Mouse (Mus musculus): ENCODE measurements around the gene Phkg1. TPM values are rescaled to one million over a fixed set of nuclear protein-coding genes. Genes with fewer than 3 reads are reported as not detected.

The Phkg1 gene
- polyA plus RNA-seq, 1 experiment = 3.7 TPM

DNA sequence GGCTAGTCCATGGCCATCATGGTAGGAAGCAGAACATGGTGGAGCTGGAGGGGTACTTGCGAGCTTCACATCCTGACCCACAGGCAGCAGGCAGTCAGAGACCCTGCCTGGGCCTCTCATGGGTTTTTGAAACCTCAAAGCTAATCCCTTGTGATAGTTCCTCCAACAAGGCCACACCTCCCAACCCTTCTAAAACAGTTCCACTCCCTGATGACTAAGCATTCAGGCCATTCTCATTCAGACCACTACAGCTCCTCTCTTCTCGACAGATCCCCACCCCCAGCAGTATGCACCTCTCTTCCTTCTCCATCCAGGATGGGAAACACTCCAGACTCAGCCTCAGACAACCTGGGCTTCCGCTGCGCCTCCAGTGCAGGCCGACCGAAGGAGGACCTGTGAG lies 36.0 kb downstream of the Phkg1 start:
- DNase-seq = no peak
- Histone ChIP-seq H3K4me1 (ENCODE audit: control insufficient read depth, insufficient read depth, low read length) (no peaks in the 10 kb centered on the region), H3K27me3 (replicated peaks; ENCODE audit: control insufficient read depth, insufficient read depth, low read length) (no peaks in the 10 kb centered on the region), H3K36me3 (ENCODE audit: control insufficient read depth, insufficient read depth, low read length) (no peaks in the 10 kb centered on the region), H3K4me3 (ENCODE audit: insufficient read depth, low read depth, low read length) (no peak overlapping the region), H3K27ac (ENCODE audit: insufficient read depth, low read depth, low read length) (no peak overlapping the region)
- WGBS = 96% methylated on average over 6 of the region's 6 CpGs
- TF ChIP-seq POLR2A (IDR thresholded peaks at IDR 0.05; ENCODE audit: low read depth, low read length) (no peak), CTCF (conservative IDR thresholded peaks at IDR 0.05; ENCODE audit: insufficient read depth, insufficient read length, low read depth, low read length) (no peak)

DNA sequence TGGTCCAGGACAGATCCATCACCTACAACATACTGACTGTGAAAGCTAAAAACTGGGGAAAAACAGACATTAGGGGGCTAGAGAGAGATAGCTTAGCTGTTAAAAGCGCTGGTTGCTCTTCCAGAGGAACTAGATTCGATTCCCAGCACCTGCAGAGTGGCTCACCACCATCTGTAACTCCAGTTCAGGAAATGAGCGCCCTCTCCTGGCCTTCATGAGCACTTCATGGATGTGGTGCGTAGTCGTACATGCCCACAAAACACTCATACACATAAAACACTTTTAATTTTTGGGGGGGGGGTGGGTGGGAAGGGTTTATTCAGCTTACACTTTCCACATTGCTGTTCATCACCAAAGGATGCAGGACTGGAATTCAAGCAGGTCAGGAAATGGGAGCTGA lies 41.9 kb downstream of the Phkg1 start:
- no peak for DNase-seq
- Histone ChIP-seq H3K27me3 (replicated peaks; ENCODE audit: control insufficient read depth, insufficient read depth, low read length) (no peaks in the 10 kb centered on the region), H3K36me3 (ENCODE audit: control insufficient read depth, insufficient read depth, low read length) (no peaks in the 10 kb centered on the region), H3K27ac (ENCODE audit: insufficient read depth, low read depth, low read length) (no peak overlapping the region), H3K4me3 (ENCODE audit: insufficient read depth, low read depth, low read length) (no peak overlapping the region), H3K4me1 (ENCODE audit: control insufficient read depth, insufficient read depth, low read length) (no peaks in the 10 kb centered on the region)
- WGBS = 90% methylated on average over 5 of the region's 5 CpGs
- TF ChIP-seq CTCF (conservative IDR thresholded peaks at IDR 0.05; ENCODE audit: insufficient read depth, insufficient read length, low read depth, low read length) = no peak
- TF ChIP-seq POLR2A (IDR thresholded peaks at IDR 0.05; ENCODE audit: low read depth, low read length) = no peak

DNA sequence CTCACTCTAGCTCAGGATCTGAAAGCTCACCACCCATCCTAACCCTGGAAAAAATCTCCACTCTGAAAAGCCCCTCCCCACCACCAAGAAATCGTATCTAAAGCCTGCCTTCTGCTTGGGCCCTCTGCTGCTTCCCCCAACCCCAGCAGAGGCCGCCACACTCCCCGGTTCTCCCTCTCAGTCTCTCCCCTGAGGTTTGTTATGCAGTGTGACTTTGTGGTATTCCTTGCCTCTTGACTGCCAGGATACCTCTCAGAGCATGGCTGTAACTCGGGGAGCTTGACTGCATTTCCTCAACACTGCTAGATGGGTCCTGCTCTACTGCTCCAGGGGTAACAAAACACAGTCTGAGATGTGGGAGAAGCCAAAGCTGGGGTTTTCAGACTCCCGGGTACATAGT lies 43.2 kb downstream of the Phkg1 start:
- TF ChIP-seq CTCF (conservative IDR thresholded peaks at IDR 0.05; ENCODE audit: insufficient read depth, insufficient read length, low read depth, low read length) (no peak; the same call in 1 of the 2 replicates), POLR2A (IDR thresholded peaks at IDR 0.05; ENCODE audit: low read depth, low read length) (no peak)
- H3K27me3 ChIP-seq (replicated peaks; ENCODE audit: control insufficient read depth, insufficient read depth, low read length) = no peaks in the 10 kb centered on the region
- H3K4me1 ChIP-seq (ENCODE audit: control insufficient read depth, insufficient read depth, low read length) = no peaks in the 10 kb centered on the region
- H3K36me3 ChIP-seq (ENCODE audit: control insufficient read depth, insufficient read depth, low read length) = no peaks in the 10 kb centered on the region
- DNase-seq = peak; percentile 13
- no peak overlapping the region for H3K4me3 ChIP-seq (ENCODE audit: insufficient read depth, low read depth, low read length)
- H3K27ac ChIP-seq (ENCODE audit: insufficient read depth, low read depth, low read length) = no peak overlapping the region; the same call in 1 of the 2 replicates
- WGBS = 40% methylated on average over 5 of the region's 5 CpGs

DNA sequence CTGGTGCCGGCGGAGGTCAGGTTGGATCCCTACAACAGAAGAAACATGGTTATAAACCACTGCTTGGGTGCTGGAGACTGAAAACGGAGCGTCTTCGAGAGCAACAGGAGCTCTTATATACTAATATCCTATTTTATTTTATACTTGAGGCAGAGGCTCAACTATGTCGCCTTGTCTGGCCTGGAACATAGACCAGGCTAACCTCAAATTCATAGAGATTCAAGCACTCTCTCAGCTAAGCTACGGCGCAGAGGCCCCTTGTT lies 50.9 kb downstream of the Phkg1 start:
- Histone ChIP-seq H3K4me3 (ENCODE audit: insufficient read depth, low read depth, low read length) (peak overlapping the region; percentile 56; the same call in 1 of the 2 replicates), H3K27ac (ENCODE audit: insufficient read depth, low read depth, low read length) (no peak overlapping the region), H3K27me3 (replicated peaks; ENCODE audit: control insufficient read depth, insufficient read depth, low read length) (no peaks in the 10 kb centered on the region), H3K36me3 (ENCODE audit: control insufficient read depth, insufficient read depth, low read length) (no peaks in the 10 kb centered on the region; the same call in 1 of the 2 replicates), H3K4me1 (ENCODE audit: control insufficient read depth, insufficient read depth, low read length) (no peaks in the 10 kb centered on the region)
- DNase-seq = peak; percentile 10
- TF ChIP-seq POLR2A (IDR thresholded peaks at IDR 0.05; ENCODE audit: low read depth, low read length) (no peak), CTCF (conservative IDR thresholded peaks at IDR 0.05; ENCODE audit: insufficient read depth, insufficient read length, low read depth, low read length) (no peak)
- WGBS = 27% methylated on average over 8 of the region's 8 CpGs

DNA sequence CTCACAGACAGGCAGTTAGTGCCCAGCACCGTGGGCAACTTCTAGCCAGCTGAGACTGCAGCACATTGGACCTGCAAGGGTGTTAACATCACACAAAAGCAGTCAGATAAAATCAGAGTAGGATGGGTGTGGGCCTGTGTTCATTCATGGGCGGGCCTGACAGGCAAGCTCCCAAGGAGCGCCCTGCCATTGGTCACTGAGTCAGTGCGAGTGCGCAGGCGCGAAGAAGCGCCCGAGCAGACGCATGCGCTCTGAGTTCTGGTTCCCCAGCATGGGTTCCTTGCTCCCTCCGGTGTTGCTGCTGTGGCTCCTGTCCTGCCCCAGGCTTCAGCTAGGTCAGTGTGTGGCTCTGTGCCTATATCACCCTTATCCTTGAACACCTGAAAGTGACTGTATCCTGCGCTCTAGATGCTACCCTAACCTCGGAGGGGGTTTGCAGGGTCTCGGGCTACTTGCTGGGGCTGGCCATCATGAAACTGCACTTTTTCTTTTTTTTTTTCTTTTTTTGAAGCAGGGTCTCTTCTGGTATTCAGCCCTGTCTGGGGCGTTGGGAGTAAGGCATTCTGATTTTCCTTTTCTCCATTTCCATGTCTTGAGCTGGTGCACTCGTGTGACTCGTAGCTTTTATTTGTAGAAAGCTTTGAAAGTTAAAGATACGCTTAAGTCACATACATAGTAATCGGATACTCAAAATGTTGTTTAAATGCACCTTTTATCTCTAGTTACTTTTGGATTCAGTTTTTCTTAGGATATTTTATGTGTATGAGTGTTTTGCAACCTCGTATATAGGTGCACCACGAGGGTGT lies 51.4 kb downstream of the Phkg1 start, which contains the start of gene Sumf2:
Gene Sumf2, plus strand, starts transcription at position 235 of the 806 bp plus-strand sequence.
- peak; percentile 98 for DNase-seq
- Histone ChIP-seq H3K27me3 (replicated peaks; ENCODE audit: control insufficient read depth, insufficient read depth, low read length) (no peaks in the 10 kb centered on the region), H3K4me3 (ENCODE audit: insufficient read depth, low read depth, low read length) (peak within 1 kb of the TSS; percentile 56), H3K36me3 (ENCODE audit: control insufficient read depth, insufficient read depth, low read length) (no peaks in the 10 kb centered on the region; the same call in 1 of the 2 replicates), H3K27ac (ENCODE audit: insufficient read depth, low read depth, low read length) (no peak within 1 kb of the TSS), H3K4me1 (ENCODE audit: control insufficient read depth, insufficient read depth, low read length) (no peaks in the 10 kb centered on the region)
- TF ChIP-seq POLR2A (IDR thresholded peaks at IDR 0.05; ENCODE audit: low read depth, low read length) (peak; percentile 77), CTCF (conservative IDR thresholded peaks at IDR 0.05; ENCODE audit: insufficient read depth, insufficient read length, low read depth, low read length) (0 out of 2 replicates have a peak, but pooled peaks have one; percentile 22)
- WGBS = 3% methylated on average over 22 of the region's 22 CpGs

DNA sequence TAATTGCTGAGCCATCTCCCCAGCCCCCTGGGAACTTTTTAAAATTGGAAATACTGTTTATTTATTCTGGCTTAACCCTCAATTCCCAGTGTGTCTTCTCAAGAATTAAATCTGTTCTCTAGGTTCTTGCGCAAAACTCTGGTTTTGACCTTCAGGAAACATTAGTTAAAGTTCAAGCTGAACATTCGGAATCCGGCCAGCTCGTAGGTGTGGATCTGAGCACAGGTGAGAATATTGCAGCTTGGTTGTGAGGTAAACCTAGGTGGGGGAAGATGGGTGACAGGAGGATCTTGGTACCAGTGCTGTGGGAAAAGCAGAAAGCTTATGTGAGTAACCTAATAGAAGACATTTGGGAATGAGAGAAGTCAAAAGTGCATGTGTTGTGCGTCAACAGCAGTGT lies 53.5 kb downstream of the Phkg1 start:
- H3K27ac ChIP-seq (ENCODE audit: insufficient read depth, low read depth, low read length) = no peak overlapping the region
- 60% methylated on average over 5 of the region's 5 CpGs for whole genome bisulfite sequencing
- peak; percentile 49 for DNase-seq
- H3K27me3 ChIP-seq (replicated peaks; ENCODE audit: control insufficient read depth, insufficient read depth, low read length) = no peaks in the 10 kb centered on the region
- TF ChIP-seq CTCF (conservative IDR thresholded peaks at IDR 0.05; ENCODE audit: insufficient read depth, insufficient read length, low read depth, low read length) (no peak), POLR2A (IDR thresholded peaks at IDR 0.05; ENCODE audit: low read depth, low read length) (no peak)
- no peak overlapping the region for H3K4me3 ChIP-seq (ENCODE audit: insufficient read depth, low read depth, low read length)
- no peaks in the 10 kb centered on the region; the same call in 1 of the 2 replicates for H3K36me3 ChIP-seq (ENCODE audit: control insufficient read depth, insufficient read depth, low read length)
- no peaks in the 10 kb centered on the region for H3K4me1 ChIP-seq (ENCODE audit: control insufficient read depth, insufficient read depth, low read length)

Other genes starting within 250 kb of the Phkg1 start
- gene Zfp11, start 228.4 kb downstream of the Phkg1 start, polyA plus RNA-seq (2012; rRNA removed) = 2.0 and 2.2 TPM in 2 replicates
- gene Sept14, start 190.0 kb downstream of the Phkg1 start, polyA plus RNA-seq (2012; rRNA removed) = not detected in 2 replicates
- 91.8 and 128 TPM in 2 replicates for gene Mrps17, start 183.1 kb downstream of the Phkg1 start, polyA plus RNA-seq (2012; rRNA removed)
- 77.0 and 89.8 TPM in 2 replicates for gene Nipsnap2, start 173.5 kb downstream of the Phkg1 start, polyA plus RNA-seq (2012; rRNA removed)
- 37.6 and 42.8 TPM in 2 replicates for gene Psph, start 111.1 kb downstream of the Phkg1 start, polyA plus RNA-seq (2012; rRNA removed)
- gene Sumf2, start 51.6 kb downstream of the Phkg1 start, polyA plus RNA-seq (2012; rRNA removed) = 19.5 and 20.7 TPM in 2 replicates
- 1,042 and 1,503 TPM in 2 replicates for gene Chchd2, start 11.1 kb downstream of the Phkg1 start, polyA plus RNA-seq (2012; rRNA removed)
- 0.54 and 0.61 TPM in 2 replicates for gene Zbed5, start 2.8 kb downstream of the Phkg1 start, polyA plus RNA-seq (2012; rRNA removed)
- 5.7 and 7.4 TPM in 2 replicates for gene Nupr1l, start 10.0 kb upstream of the Phkg1 start, polyA plus RNA-seq (2012; rRNA removed)
- 14.8 and 19.3 TPM in 2 replicates for gene Vkorc1l1, start 43.4 kb upstream of the Phkg1 start, polyA plus RNA-seq (2012; rRNA removed)
- gene Gusb, start 104.5 kb upstream of the Phkg1 start, polyA plus RNA-seq (2012; rRNA removed) = 26.0 and 26.5 TPM in 2 replicates
- 440 and 469 TPM in 2 replicates for gene Asl, start 130.7 kb upstream of the Phkg1 start, polyA plus RNA-seq (2012; rRNA removed)
- gene Crcp, start 130.7 kb upstream of the Phkg1 start, polyA plus RNA-seq (2012; rRNA removed) = 14.4 and 19.3 TPM in 2 replicates
- gene Tpst1, start 174.8 kb upstream of the Phkg1 start, polyA plus RNA-seq (2012; rRNA removed) = 8.0 and 8.7 TPM in 2 replicates
- 2.4 and 4.3 TPM in 2 replicates for gene Kctd7, start 246.3 kb upstream of the Phkg1 start, polyA plus RNA-seq (2012; rRNA removed)

Measured in kidney, adult 2 months (tissue).